Mouse (Mus musculus) kidney, adult 8-10 months (tissue): ENCODE data around the gene Gli3.

ENCODE experiments used
- DNase-seq, 2 experiments: peaks; one replicate each; pipeline ENCODE4 v3.0.0; 2022

Gene Gli3

DNA sequence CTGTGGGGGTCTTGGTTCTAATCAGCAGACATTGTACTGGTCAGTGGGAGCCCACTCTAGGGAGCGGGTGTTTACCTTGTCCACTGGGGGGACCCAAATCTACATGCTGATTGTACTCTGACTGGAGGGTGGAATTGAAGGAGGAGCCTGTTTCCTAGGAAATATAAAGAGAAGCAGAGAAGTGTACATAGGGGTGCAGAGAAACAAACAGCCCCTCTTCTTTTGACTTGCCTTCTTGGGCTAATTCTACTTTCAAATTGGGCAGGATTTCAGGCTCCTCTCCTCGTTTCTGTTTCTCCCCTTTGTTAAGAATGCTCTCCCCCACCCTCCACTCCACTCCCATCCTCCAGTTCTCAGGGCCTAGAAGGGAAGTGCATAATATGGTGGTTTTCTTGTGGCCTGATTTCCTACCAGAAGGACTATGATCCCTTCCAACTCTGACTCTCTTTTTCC, 93.6 kb downstream of the Gli3 start:
- no peak for DNase-seq

DNA sequence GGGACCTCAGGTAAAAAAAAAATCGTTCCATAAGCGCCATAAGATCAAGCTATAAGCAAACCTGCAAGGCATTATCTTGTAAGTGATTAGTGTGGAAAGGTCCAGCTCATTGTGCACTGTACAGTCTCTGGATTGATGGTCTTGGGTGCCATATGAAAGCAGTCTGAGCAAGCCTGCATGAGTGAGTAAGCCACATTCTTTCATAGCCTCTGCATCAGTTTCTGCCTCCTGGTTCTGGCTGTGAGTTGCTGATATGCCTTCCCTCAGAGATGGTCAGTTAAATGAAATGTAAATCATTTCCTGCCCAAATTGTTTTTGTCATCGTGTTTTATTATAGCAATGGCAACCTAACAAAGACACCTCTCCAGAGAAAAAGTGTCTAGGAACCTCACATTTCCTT, 98.4 kb downstream of the Gli3 start:
- DNase-seq: no peak

GRCm38 (mm10) chr13:15570908-15571568, 108.0 kb downstream of the Gli3 start:
- no peak for DNase-seq

GRCm38 (mm10) chr13:15577133-15577917, 114.3 kb downstream of the Gli3 start:
- no peak for DNase-seq

DNA sequence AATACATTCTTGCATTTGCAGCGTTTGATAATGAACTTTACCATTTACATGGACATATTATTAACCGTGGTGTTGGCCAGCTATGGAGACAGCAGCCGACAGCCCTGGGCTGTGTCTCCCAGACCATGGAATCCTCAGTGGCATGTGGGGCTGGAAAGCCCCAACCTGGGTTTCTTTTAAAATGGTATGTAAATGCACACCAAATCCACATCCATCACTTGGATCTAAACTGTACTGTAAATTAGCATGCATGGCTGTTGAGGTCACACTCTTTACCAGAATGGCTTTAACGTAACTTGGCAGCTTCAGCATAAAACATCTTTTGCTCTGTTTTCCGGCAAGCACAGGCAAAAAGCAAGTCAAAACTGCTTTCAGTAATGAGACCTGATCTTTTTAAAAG, 117.4 kb downstream of the Gli3 start:
- DNase-seq: no peak

DNA sequence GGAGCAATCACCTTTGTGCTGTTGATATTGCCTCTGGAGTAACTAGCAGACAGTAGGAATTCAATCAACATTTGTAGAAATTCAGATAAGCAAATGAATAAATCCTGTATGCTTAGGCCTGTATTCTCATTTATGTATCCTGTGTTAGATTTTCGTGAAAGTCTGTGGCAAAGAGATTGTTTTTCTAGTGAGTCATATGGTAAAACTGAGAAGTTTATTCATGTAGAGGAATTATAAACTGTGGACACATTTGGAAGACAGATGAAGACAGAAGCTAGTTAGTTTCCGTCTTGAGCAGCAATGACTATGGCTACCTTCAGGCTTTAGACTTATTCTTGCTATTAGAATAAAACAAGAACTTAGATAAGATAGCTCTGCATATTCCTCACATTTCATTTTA, 122.9 kb downstream of the Gli3 start:
- no peak for DNase-seq

DNA sequence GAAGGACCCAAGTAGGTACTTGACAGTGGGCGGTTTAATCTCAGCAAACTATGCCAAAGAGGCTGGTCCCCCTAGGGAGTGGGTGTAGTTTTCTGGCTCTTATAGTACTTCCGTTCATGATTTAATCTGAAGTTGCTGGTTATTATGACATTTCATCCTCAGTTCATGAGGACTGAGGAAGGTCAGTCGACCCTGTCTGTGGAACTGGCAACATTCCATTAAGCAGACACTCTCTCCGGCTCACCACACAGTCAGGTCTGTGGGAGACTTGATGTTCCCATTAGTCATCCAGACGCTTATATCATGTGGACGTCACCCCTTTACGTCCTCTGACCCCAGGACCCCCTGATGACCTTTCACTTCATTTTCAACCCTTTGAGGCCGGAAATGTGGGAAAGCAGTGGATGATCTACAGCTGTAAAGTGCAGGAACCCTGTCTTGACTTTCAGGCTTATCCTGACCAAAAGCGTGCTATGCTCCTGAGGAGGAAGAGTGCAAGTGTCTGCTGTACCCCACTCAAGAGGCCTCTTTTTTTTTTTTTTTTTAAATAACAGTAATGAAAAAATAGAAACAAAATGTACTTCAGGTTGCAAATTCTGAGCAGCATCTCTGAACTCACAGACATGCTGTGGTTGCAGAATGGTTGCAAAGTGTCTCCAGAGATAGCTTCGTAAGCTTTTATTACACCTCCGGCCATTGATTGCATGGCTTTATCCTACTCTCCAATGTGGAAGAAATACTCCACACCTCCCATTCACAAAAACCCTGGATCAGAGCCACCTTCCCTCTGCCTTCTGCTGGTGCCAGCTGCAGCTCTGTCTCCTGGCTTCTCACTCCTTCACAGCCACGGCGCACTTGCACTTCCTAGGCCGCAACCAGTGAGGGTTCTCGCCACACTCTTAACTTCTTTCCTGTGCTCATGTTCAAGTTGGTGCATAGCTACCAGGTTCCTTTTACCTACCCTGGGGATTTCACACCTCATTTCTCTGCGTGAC, 125.5 kb downstream of the Gli3 start:
- DNase-seq: peak; percentile 29 to 35

DNA sequence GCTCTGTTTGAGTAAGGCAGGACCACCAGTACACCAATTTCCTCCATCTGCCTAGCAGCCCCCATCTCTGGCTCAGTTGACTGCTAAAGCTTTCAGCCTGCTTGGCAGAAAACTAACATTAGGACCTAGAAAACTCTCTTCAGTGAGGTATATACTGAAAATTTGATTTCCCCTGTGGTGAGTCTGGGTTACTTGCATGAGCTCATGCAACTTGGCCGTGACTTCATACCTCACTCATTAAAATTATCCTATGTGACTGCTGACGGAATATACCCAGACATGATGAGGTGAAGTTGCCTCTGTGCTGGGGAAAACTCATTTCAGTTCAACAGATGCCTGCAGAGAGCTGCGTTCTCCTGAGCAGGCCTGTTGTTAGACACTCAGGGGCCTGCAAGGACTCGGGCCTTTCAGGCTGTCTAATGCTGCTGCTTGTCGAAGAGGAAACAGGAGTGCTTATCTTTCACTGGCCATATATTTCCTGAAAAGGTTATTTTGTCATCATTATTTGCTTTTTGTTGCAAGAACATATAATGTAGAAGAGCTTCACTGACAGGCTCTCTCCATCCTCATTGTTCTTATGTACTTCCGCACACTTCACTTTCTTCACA, 127.4 kb downstream of the Gli3 start:
- DNase-seq: no peak

DNA sequence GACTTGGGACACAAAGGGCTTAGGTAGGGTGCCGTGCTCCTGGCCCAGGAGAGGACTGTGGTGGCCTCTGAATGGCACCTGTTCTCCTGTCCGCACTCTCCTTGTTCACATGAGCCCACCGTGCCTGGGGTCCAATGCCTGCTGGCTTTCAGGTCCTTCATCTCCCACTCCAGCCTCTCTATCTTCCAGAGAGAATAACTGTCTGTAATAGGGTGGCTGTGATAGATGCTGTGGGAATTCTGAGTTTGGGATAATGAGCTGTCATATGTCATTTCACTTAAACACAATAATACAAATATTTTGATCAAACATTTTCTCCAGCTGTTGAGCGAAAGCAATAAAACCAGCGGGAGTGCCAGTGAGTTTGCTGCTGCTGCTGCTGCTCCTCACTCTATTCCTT, 133.6 kb downstream of the Gli3 start:
- no peak for DNase-seq

GRCm38 (mm10) chr13:15599741-15600140, 136.7 kb downstream of the Gli3 start:
- DNase-seq: no peak

DNA sequence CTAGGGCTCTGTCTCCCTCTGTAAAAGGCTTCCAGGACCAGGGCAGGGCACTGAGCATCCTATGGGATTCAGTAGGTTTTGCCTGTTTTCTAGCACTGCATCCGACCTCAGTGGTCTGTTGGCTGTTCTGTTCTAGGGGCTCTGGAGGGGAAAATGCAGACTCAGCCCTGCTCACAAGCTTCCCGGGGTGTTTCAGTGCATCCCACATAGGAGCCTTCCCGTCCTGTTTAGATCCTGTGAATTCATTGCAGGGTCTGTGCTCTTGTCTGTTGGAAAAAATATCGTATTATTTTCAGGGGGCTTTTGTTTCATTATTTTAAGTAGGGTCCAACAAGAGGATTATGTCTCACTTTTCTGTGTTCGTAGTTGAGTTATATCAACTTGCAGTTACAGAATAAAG, 139.1 kb downstream of the Gli3 start:
- DNase-seq: no peak

DNA sequence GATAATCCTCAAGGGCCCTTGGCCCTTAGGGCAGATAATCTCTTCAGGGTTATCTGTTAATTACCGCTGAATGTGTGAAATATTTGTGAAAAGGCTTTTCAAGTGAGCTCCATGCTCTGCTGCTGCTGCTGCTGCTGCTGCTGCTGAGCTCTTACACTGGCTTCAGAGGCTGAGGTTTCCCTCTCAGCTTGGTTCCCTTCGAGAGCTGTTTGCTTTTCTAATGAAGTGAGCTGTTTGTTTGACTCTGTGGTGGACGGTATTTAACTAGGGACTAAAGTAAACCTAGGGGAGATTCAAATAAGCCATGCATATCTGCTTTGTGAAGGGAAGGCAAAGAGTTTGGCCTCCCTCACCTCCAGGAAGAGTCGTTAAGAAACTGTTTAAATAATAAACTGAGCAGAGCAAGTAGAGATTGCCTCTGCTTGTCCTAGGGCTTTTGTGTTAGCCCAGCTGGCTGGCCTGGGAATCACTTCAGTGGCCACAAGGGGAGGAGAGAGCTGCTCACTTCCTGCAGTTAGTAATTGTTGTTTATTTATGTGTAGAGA, 139.7 kb downstream of the Gli3 start:
- DNase-seq: no peak

GRCm38 (mm10) chr13:15604074-15604473, 141.0 kb downstream of the Gli3 start:
- no peak for DNase-seq

- DNase-seq: no peak
Observed at GRCm38 (mm10) chr13:15617423-15617822, 154.4 kb downstream of the Gli3 start.

DNA sequence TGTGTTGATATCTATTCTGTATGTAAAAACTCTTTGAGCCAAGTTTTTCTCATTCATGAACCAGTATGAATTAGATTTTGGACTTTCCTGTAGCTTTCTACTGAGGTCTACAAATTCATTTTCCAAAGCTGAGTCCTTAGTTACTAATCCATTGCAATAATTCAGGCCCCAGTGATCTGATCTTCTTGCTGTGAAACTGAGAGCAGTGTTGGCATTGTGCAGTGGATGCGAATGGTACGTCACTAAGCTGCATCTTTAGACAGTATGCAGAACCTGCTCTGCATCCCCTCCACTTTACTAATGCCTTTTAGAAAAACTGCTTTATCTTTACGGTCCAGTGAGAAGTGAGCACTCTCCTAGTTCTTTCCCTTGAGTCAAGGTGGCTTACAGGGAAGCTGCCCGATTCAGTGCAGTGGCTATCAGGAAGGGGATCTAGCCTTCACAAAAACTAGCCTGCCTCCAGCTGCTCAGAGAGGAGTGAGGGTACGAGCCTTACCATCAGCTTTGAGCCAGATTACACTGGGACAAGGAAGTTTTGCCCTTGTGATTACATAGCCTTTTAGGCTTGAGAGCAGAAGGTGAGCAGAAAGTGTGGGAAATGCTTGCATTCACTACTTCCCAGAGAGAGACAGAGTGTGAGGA, 155.1 kb downstream of the Gli3 start:
- no peak for DNase-seq

DNA sequence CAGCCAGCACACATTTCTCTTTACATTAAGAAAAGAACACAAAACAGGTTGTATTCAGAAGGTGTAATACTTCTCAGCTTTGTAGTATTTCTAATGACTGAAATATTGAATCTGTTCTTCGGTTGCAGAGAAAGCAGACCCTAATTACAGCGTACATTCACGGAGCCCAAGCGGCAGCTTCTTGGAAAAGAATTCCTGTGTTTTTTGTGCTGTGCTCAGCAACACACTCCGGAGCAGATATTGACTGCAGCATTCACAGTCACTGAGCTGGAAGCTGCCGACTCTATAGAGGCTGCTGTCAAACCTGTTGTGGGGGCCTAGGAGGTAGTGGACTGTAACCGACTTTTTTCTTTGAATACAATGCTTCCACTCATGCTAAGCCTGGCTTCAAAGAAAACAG, 158.0 kb downstream of the Gli3 start:
- no peak for DNase-seq

DNA sequence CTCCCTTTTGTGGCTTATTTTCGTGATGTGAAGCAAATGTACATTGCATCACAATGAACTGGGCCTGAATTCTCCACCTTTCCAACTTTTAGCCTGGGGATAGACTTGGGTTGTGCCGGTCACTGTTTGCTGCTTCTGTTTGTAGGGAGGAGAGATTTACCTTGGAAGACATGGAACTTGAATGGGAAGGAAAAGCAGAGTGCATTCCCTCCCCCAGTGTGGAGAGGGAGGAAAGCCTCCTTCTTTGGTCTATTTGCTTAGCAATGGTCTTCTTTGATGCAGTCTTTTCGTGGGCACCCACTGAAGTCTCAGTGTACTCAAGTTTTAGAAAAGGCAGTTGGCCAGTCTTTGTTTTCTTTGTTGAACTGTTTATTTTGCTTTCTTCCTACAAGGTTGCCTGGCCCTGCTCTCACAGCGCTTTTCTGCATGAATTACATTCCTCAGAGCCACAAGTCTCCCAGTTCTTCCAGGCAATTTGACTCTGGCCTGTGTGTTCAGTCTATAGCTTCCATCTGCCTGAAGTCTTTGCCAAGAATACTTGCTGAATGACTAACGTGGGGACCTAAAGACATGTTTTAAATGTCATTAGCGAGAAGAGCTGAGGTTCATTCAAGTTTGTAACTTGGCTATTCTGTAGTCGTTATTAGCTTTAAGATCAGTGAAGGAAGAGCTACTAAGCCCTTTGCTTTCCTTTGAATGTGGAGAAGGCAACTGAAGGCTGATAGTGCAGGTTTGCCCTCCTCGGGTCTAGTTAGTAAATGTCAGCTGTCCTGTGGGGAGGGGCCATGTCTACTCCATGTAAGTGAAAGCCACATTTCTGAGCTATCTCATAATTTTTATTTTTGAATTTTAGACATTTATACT, 161.7 kb downstream of the Gli3 start:
- DNase-seq: no peak

DNA sequence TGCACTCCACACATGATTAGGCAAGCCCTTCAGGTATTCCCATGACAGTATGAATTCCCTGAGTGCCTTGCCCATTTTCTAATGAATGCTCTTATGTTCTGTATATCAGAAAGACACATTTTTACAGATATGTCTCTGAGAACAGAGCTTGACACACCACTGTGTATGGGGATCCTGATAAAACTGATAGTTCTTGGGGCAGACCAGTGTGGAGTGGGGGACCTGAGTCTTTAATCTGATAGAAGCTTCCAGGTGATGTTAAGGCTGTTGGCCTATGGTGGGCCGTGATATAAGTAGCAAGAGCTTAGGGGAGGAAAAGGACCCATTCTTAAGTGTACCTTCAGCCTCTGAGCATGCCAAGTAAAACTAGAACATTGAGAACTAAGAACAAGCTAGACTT, 178.5 kb downstream of the Gli3 start:
- DNase-seq: no peak

DNA sequence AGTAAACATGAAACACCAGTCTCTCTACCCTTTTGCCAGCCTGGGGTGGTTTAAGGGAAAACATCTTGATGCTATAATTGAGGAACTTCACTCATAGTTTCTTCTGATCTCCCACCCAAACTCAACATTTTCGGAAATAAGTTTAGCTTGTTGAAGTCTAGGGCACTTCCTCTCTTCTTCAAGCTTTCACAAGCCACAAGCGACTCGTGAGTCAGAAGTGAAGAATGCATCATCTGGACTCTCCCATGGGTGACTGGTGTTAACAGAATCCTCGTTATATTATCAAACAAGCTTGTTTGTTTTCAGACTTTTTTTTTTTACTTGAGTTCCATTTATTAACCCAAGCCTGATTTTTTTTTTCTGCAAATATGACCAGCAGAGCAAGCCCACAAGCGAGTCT, 197.5 kb downstream of the Gli3 start:
- no peak for DNase-seq

GRCm38 (mm10) chr13:15662375-15662774, 199.3 kb downstream of the Gli3 start:
- DNase-seq: no peak

- DNase-seq: no peak
Observed at GRCm38 (mm10) chr13:15664580-15665201, 201.7 kb downstream of the Gli3 start.
